Mouse (Mus musculus): ENCODE measurements around the gene Cyb561d1. TPM values are rescaled to one million over a fixed set of nuclear protein-coding genes. Genes with fewer than 3 reads are reported as not detected.

The Cyb561d1 gene
- polyA plus RNA-seq, 1 experiment from 2014 or later = 3.4 TPM

DNA sequence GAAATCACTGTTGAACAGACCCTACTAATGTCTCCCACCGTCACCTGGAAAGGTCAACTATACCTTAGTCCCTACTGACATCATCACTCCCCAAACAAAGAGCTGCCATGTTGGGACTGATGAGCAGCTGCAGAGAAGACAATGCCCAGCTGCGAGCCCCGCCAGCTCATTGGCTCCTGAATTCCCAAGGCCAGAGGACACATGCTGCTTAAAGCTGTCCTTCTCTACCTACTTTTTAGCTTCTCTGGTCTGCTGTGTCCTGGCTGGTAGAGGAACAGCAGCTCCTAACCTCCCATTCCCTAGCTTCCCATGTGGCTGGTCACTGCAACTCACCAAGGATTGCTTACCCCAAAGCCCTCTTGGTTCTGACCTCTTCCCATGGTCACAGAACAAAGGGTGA lies 48.7 kb downstream of the Cyb561d1 start:
- 91% methylated on average over 3 of the region's 3 CpGs for WGBS
- Histone ChIP-seq H3K9me3 (ENCODE audit: low read length) (no peaks in the 10 kb centered on the region), H3K4me1 (ENCODE audit: insufficient read depth, low read length) (peaks cover 4% of the 10 kb centered on the region; the same call in 1 of the 2 replicates)

DNA sequence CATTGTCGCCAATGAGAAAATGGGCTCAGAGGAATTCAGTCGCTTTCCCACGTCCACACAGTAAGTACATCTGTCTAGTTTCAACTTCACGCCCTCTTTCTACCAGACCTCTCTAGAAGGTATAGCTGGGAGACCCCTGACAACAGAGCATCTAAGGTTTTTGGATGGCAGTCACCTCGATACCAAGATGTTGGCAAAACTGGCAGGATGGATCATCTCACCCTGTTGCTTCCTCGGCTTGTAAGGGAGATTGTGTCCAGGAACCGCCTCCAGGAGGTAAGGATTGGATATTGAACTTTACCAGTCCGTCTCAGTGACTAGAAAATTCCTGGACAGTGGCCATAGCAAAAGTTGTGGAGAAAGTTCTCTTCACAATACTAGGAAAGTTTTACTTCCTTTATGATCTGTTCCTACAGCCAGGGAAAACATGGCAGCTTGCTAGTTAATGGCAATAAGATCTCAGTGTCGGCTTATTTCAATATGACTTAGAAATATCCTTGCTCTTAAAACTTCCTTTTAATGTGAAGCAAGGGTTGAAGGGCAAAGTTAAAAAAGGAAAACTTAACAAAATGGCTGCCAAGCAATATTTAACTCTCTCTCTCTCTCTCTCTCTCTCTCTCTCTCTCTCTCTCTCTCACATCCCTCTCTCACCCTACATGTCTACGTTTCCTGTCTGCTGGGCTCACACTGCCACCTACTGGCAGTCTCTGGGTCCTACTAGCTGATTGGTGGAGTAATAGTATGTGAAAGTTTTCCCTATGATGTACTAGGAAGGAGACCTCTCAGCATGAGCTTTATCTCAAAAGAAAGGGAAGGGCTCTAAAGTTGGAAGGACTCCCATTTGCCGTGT lies 53.4 kb downstream of the Cyb561d1 start:
- ATAC-seq (ENCODE audit: low FRiP score, low TSS enrichment) = peak; percentile 58; the same call in 1 of the 2 replicates
- 61% methylated on average over 11 of the region's 11 CpGs for WGBS
- peaks cover 27% of the 10 kb centered on the region for H3K4me1 ChIP-seq (ENCODE audit: insufficient read depth, low read length)
- H3K9me3 ChIP-seq (ENCODE audit: low read length) = no peaks in the 10 kb centered on the region
- H3K27ac ChIP-seq (ENCODE audit: low read length) = 0 out of 2 replicates have a peak overlapping the region, but pooled peaks have one; percentile 16
- no peak overlapping the region for H3K4me3 ChIP-seq (ENCODE audit: low read length)
- no peaks in the 10 kb centered on the region for H3K27me3 ChIP-seq (ENCODE audit: insufficient read depth, low read length)
- no peaks in the 10 kb centered on the region for H3K36me3 ChIP-seq (ENCODE audit: insufficient read depth, low read length)
- H3K9ac ChIP-seq (replicated peaks; ENCODE audit: low read length) = no peak overlapping the region
- H3K4me2 ChIP-seq (replicated peaks; ENCODE audit: low read depth, low read length) = peak overlapping the region; percentile 9; the same call in 1 of the 2 replicates

More for the DNA sequence above, 48.7 kb downstream of the Cyb561d1 start:
- Histone ChIP-seq H3K9ac (replicated peaks; ENCODE audit: low read length) (no peak overlapping the region), H3K4me2 (replicated peaks; ENCODE audit: low read depth, low read length) (no peak overlapping the region), H3K27ac (ENCODE audit: low read length) (no peak overlapping the region), H3K36me3 (ENCODE audit: insufficient read depth, low read length) (no peaks in the 10 kb centered on the region), H3K27me3 (ENCODE audit: insufficient read depth, low read length) (no peaks in the 10 kb centered on the region), H3K4me3 (ENCODE audit: low read length) (no peak overlapping the region)
- no peak for ATAC-seq (ENCODE audit: low FRiP score, low TSS enrichment)

GRCm38 (mm10) chr3:108146671-108147070 lies 54.3 kb downstream of the Cyb561d1 start:
- H3K4me1 ChIP-seq (ENCODE audit: insufficient read depth, low read length) = peaks cover 27% of the 10 kb centered on the region
- H3K27me3 ChIP-seq (ENCODE audit: insufficient read depth, low read length) = no peaks in the 10 kb centered on the region
- no peaks in the 10 kb centered on the region for H3K36me3 ChIP-seq (ENCODE audit: insufficient read depth, low read length)
- H3K9ac ChIP-seq (replicated peaks; ENCODE audit: low read length) = peak overlapping the region; percentile 88
- ATAC-seq (ENCODE audit: low FRiP score, low TSS enrichment) = no peak
- peak overlapping the region; percentile 93 for H3K27ac ChIP-seq (ENCODE audit: low read length)
- WGBS = 63% methylated on average over 5 of the region's 5 CpGs
- H3K9me3 ChIP-seq (ENCODE audit: low read length) = no peaks in the 10 kb centered on the region
- peak overlapping the region; percentile 91 for H3K4me2 ChIP-seq (replicated peaks; ENCODE audit: low read depth, low read length)
- peak overlapping the region; percentile 85 for H3K4me3 ChIP-seq (ENCODE audit: low read length)

Other genes with a start within 250 kb of the Cyb561d1 start
- gene Gstm3, start 231.9 kb downstream of the Cyb561d1 start, polyA plus RNA-seq (2015; fragmentation: Nextera tagmentation; extraction: Ambion mirVana) = 0.18 and 0.24 TPM in 2 replicates
- gene Gstm2, start 214.8 kb downstream of the Cyb561d1 start, polyA plus RNA-seq (2015; fragmentation: Nextera tagmentation; extraction: Ambion mirVana) = 115 and 132 TPM in 2 replicates
- 109 and 124 TPM in 2 replicates for gene Gstm1, start 183.2 kb downstream of the Cyb561d1 start, polyA plus RNA-seq (2015; fragmentation: Nextera tagmentation; extraction: Ambion mirVana)
- gene Gstm4, start 156.3 kb downstream of the Cyb561d1 start, polyA plus RNA-seq (2015; fragmentation: Nextera tagmentation; extraction: Ambion mirVana) = 19.8 and 20.4 TPM in 2 replicates
- gene Ampd2, start 114.6 kb downstream of the Cyb561d1 start, polyA plus RNA-seq (2015; fragmentation: Nextera tagmentation; extraction: Ambion mirVana) = 69.7 and 69.8 TPM in 2 replicates
- gene Gnat2, start 108.4 kb downstream of the Cyb561d1 start, polyA plus RNA-seq (2015; fragmentation: Nextera tagmentation; extraction: Ambion mirVana) = 0.84 and 1.9 TPM in 2 replicates
- 188 and 196 TPM in 2 replicates for gene Gnai3, start 55.1 kb downstream of the Cyb561d1 start, polyA plus RNA-seq (2015; fragmentation: Nextera tagmentation; extraction: Ambion mirVana)
- gene Gpr61, start 46.3 kb downstream of the Cyb561d1 start, polyA plus RNA-seq (2015; fragmentation: Nextera tagmentation; extraction: Ambion mirVana) = 0.06 and 0.08 TPM in 2 replicates
- 5.4 and 5.8 TPM in 2 replicates for gene Amigo1, start 14.9 kb downstream of the Cyb561d1 start, polyA plus RNA-seq (2015; fragmentation: Nextera tagmentation; extraction: Ambion mirVana)
- gene Atxn7l2, start 9.7 kb upstream of the Cyb561d1 start, polyA plus RNA-seq (2015; fragmentation: Nextera tagmentation; extraction: Ambion mirVana) = 18.7 and 22.2 TPM in 2 replicates
- gene Sypl2, start 25.4 kb upstream of the Cyb561d1 start, polyA plus RNA-seq (2015; fragmentation: Nextera tagmentation; extraction: Ambion mirVana) = 3.7 and 5.0 TPM in 2 replicates
- gene Psma5, start 55.7 kb upstream of the Cyb561d1 start, polyA plus RNA-seq (2015; fragmentation: Nextera tagmentation; extraction: Ambion mirVana) = 282 and 321 TPM in 2 replicates
- gene Sort1, start 82.9 kb upstream of the Cyb561d1 start, polyA plus RNA-seq (2015; fragmentation: Nextera tagmentation; extraction: Ambion mirVana) = 7.6 and 8.5 TPM in 2 replicates
- gene Mybphl, start 163.7 kb upstream of the Cyb561d1 start, polyA plus RNA-seq (2015; fragmentation: Nextera tagmentation; extraction: Ambion mirVana) = 0.14 TPM in 1 of 2 replicates, not detected in the other
- 47.6 and 48.8 TPM in 2 replicates for gene Psrc1, start 182.6 kb upstream of the Cyb561d1 start, polyA plus RNA-seq (2015; fragmentation: Nextera tagmentation; extraction: Ambion mirVana)
- gene Celsr2, start 214.3 kb upstream of the Cyb561d1 start, polyA plus RNA-seq (2015; fragmentation: Nextera tagmentation; extraction: Ambion mirVana) = 21.7 and 22.1 TPM in 2 replicates
- gene Sars, start 244.0 kb upstream of the Cyb561d1 start, polyA plus RNA-seq (2015; fragmentation: Nextera tagmentation; extraction: Ambion mirVana) = 134 and 142 TPM in 2 replicates